Mouse (Mus musculus): ENCODE results near the gene Antxr1. TPM values are rescaled to one million over a fixed set of nuclear protein-coding genes. Genes with fewer than 3 reads are reported as not detected.

Antxr1 gene
- total and polyA plus RNA-seq, 2 experiments, result 0.28 to 0.92 TPM

DNA sequence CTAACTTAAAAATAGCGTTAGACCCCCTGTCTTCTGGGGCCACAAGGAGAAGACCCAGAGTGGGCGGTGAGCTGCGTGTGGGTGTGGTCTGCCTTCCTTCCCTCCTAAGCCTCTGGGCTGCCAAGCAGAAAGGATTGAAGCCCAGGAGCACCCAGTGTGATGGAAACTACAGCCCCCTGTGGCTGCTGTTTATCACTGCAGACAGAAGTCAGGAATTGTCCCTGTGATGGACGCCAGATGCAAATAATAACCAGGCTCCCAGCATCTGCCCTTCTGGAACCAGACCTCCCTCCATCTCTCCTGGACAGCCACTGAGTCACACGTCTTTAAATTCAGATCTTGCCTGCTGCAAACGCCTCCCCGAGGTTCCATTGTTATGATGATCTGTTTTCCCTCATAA lies 80.9 kb downstream of the Antxr1 start:
- H3K4me1 ChIP-seq (ENCODE audit: control insufficient read depth, insufficient read depth, low read length), result peaks cover 20% of the 10 kb centered on the region
- no peaks in the 10 kb centered on the region for H3K27me3 ChIP-seq (ENCODE audit: control insufficient read depth, insufficient read depth, low read length)
- H3K36me3 ChIP-seq (ENCODE audit: control insufficient read depth, insufficient read depth, low read length), result no peaks in the 10 kb centered on the region
- no peak for DNase-seq (ENCODE audit: extremely low read depth, low read depth, low spot score)
- H3K79me2 ChIP-seq (ENCODE audit: control insufficient read depth, insufficient read depth, low read length), result no peaks in the 10 kb centered on the region
- no peak overlapping the region for H3K4me3 ChIP-seq (ENCODE audit: insufficient read depth, low read depth, low read length)
- H3K9ac ChIP-seq (ENCODE audit: low read depth, low read length), result no peak overlapping the region
- H3K27ac ChIP-seq (replicated peaks; ENCODE audit: insufficient read depth, low read depth, low read length), result no peak overlapping the region
- 67% methylated on average over 7 of the region's 7 CpGs for WGBS
- TF ChIP-seq POLR2A (IDR thresholded peaks at IDR 0.05; ENCODE audit: extremely low read depth, insufficient read depth, low read length) (no peak), CTCF (IDR thresholded peaks at IDR 0.05; ENCODE audit: low read depth, low read length) (no peak)

DNA sequence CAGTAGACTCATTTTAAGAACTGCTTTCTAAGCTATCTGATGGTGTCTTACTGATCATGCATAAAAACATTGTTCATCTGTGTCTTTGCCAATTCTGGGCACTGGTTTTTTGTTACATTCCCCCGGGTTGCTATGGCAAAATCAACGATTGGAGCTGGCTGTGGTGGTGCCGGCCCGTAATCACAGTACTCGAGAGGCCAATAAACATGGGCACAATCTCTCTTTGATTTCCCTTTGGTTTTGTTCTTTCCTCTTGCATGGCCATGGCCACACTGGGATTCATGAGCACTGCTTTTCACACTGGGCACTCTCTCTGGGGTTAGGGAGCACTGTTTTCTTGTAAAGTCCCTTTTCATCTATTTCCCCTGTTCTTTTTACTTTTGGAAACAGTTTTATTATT lies 83.9 kb downstream of the Antxr1 start:
- TF ChIP-seq CTCF (IDR thresholded peaks at IDR 0.05; ENCODE audit: low read depth, low read length) (no peak), POLR2A (IDR thresholded peaks at IDR 0.05; ENCODE audit: extremely low read depth, insufficient read depth, low read length) (no peak)
- DNase-seq (ENCODE audit: extremely low read depth, low read depth, low spot score), result no peak
- Histone ChIP-seq H3K27me3 (ENCODE audit: control insufficient read depth, insufficient read depth, low read length) (no peaks in the 10 kb centered on the region), H3K27ac (replicated peaks; ENCODE audit: insufficient read depth, low read depth, low read length) (no peak overlapping the region), H3K9ac (ENCODE audit: low read depth, low read length) (no peak overlapping the region), H3K36me3 (ENCODE audit: control insufficient read depth, insufficient read depth, low read length) (no peaks in the 10 kb centered on the region), H3K4me3 (ENCODE audit: insufficient read depth, low read depth, low read length) (no peak overlapping the region), H3K4me1 (ENCODE audit: control insufficient read depth, insufficient read depth, low read length) (peaks cover 4% of the 10 kb centered on the region), H3K79me2 (ENCODE audit: control insufficient read depth, insufficient read depth, low read length) (no peaks in the 10 kb centered on the region)
- WGBS, result 83% methylated on average over 5 of the region's 5 CpGs

DNA sequence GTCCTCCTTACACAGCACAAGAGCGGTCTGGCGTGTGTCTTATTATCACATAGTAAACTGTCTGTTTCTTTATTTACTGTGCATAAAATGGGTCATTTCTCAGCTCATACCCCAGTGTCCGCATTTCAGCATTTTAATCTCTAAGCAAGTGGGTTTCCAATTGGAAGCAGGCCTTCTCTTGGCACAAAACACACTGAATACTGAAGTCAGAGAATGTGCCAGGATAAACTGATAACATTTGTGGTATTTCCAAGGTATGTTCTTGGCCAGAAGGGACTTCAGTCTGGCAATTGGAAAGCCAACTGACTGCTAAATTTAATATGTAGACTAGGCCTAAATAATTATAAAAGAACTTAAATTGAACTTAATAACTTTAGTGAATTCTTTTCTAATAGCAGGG lies 84.9 kb downstream of the Antxr1 start:
- peaks cover 4% of the 10 kb centered on the region for H3K4me1 ChIP-seq (ENCODE audit: control insufficient read depth, insufficient read depth, low read length)
- WGBS, result 63% methylated on average over 3 of the region's 3 CpGs
- no peaks in the 10 kb centered on the region for H3K36me3 ChIP-seq (ENCODE audit: control insufficient read depth, insufficient read depth, low read length)
- no peak overlapping the region for H3K9ac ChIP-seq (ENCODE audit: low read depth, low read length)
- H3K27me3 ChIP-seq (ENCODE audit: control insufficient read depth, insufficient read depth, low read length), result no peaks in the 10 kb centered on the region
- DNase-seq (ENCODE audit: extremely low read depth, low read depth, low spot score), result peak; percentile 66
- H3K4me3 ChIP-seq (ENCODE audit: insufficient read depth, low read depth, low read length), result no peak overlapping the region
- TF ChIP-seq CTCF (IDR thresholded peaks at IDR 0.05; ENCODE audit: low read depth, low read length), result no peak
- no peak for TF ChIP-seq POLR2A (IDR thresholded peaks at IDR 0.05; ENCODE audit: extremely low read depth, insufficient read depth, low read length)
- no peaks in the 10 kb centered on the region for H3K79me2 ChIP-seq (ENCODE audit: control insufficient read depth, insufficient read depth, low read length)
- no peak overlapping the region for H3K27ac ChIP-seq (replicated peaks; ENCODE audit: insufficient read depth, low read depth, low read length)

DNA sequence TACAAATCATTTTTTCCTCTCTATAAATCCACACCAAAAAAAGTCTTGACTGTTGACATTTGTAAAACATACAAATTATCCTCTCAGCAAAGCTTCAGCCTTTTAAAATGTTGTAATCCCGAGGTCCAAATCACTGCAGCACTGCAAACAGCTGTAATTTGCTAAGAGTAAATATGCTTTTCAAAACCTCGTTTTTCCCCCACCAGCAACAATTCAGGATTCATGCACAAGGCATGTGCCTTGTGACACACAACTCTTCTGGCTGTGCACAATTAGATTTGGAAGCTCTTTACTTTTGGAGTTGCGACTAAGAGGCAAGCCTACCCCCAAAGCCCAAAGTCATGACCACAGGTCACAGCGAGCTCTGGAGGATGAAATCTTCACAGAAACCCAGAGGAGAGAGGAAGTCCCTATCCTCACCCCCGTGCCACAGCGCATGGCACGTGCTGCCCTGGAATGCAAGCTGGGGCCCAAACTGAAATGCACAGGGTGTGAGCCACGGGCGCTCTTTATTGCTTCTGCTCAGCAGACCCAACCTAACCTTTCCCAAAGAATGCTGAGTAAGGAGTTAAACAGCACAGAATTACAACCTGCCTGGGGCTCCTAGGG lies 87.3 kb downstream of the Antxr1 start:
- peak; percentile 67 for DNase-seq (ENCODE audit: extremely low read depth, low read depth, low spot score)
- 41% methylated on average over 9 of the region's 9 CpGs for WGBS
- H3K4me1 ChIP-seq (ENCODE audit: control insufficient read depth, insufficient read depth, low read length), result peaks cover 4% of the 10 kb centered on the region
- no peaks in the 10 kb centered on the region for H3K79me2 ChIP-seq (ENCODE audit: control insufficient read depth, insufficient read depth, low read length)
- no peak overlapping the region for H3K4me3 ChIP-seq (ENCODE audit: insufficient read depth, low read depth, low read length)
- H3K9ac ChIP-seq (ENCODE audit: low read depth, low read length), result no peak overlapping the region
- no peak overlapping the region for H3K27ac ChIP-seq (replicated peaks; ENCODE audit: insufficient read depth, low read depth, low read length)
- no peaks in the 10 kb centered on the region for H3K27me3 ChIP-seq (ENCODE audit: control insufficient read depth, insufficient read depth, low read length)
- TF ChIP-seq POLR2A (IDR thresholded peaks at IDR 0.05; ENCODE audit: extremely low read depth, insufficient read depth, low read length) (no peak), CTCF (IDR thresholded peaks at IDR 0.05; ENCODE audit: low read depth, low read length) (no peak)
- H3K36me3 ChIP-seq (ENCODE audit: control insufficient read depth, insufficient read depth, low read length), result no peaks in the 10 kb centered on the region

DNA sequence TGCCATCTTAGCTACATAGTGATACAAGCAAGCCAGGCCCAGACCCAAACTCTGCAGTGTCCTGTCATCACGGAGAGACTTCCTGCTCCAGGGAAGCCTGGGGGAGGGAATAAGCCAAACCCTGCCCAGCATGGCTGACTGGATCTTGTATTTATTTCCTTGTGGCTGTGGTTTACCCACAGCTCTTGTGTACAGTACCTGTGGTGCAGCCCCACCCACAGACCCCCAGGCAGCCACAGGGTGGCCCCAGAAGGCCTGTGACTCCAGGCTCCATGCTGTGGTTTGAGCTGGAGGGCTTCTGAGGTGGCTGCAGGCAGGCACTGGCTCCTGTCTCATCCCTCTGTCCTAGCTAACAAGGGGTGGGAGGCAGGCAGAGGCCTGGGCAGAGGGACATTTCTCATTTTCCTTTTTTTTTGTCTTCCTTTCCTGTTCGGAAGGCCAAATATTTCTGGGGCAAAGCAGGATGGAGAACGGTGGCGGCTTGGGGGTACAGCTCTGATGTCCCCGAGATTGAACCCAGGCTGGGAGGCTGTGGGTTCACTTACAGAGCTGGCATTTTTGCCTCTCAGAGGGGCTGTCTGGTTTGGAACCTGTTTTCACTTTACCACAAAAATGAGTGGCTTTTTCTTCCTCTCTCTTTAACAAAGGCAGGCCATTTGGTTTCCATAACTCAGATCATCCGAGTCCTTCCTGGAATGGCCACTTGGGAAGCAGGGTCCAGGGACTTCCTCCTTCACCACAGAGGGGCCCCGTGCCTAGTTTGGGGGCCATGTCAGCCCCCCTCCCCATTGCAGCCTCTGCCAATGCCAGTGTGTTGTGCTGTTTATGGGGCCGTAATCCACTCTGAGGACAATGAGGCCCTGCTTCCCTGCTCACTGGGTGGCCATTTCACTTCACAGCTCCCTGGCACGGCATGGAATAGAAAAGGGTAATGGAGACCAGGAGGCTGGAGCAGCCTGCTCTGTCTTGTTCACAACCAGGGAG lies 91.2 kb downstream of the Antxr1 start:
- WGBS, result 90% methylated on average over 9 of the region's 9 CpGs
- no peak overlapping the region for H3K9ac ChIP-seq (ENCODE audit: low read depth, low read length)
- no peaks in the 10 kb centered on the region for H3K79me2 ChIP-seq (ENCODE audit: control insufficient read depth, insufficient read depth, low read length)
- H3K27ac ChIP-seq (replicated peaks; ENCODE audit: insufficient read depth, low read depth, low read length), result no peak overlapping the region
- H3K27me3 ChIP-seq (ENCODE audit: control insufficient read depth, insufficient read depth, low read length), result no peaks in the 10 kb centered on the region
- no peak for DNase-seq (ENCODE audit: extremely low read depth, low read depth, low spot score)
- peaks cover 4% of the 10 kb centered on the region for H3K4me1 ChIP-seq (ENCODE audit: control insufficient read depth, insufficient read depth, low read length)
- no peak overlapping the region for H3K4me3 ChIP-seq (ENCODE audit: insufficient read depth, low read depth, low read length)
- TF ChIP-seq POLR2A (IDR thresholded peaks at IDR 0.05; ENCODE audit: extremely low read depth, insufficient read depth, low read length) (no peak), CTCF (IDR thresholded peaks at IDR 0.05; ENCODE audit: low read depth, low read length) (no peak)
- no peaks in the 10 kb centered on the region for H3K36me3 ChIP-seq (ENCODE audit: control insufficient read depth, insufficient read depth, low read length)
